Mouse (Mus musculus) heart, adult 10 weeks (tissue): ENCODE measurements around the gene Olfr506. TPM values are rescaled to one million over a fixed set of nuclear protein-coding genes. Genes with fewer than 3 reads are reported as not detected.

Experiments used
- polyA plus RNA-seq: library from polyadenylated mRNA; stranded (reverse); fragments of 350-450 nt; fragmentation: Illumina TruSeq; extraction: RNeasy Lipid Tissue Mini Kit (QIAGEN cat#74804); gene quantifications from one replicate; pipeline ENCODE4 v1.2.3, GENCODE M21; 2014; ENCODE audit warnings: low read depth, low replicate concordance

Gene Olfr506
- polyA plus RNA-seq, result not detected

GRCm38 (mm10) chr7:108610487-108610886 is at the start of gene Olfr506:
TSS of gene Olfr506 (plus strand) at chr7:108610787.

GRCm38 (mm10) chr7:108565693-108566092 is 44.9 kb upstream of the Olfr506 start, which contains the start of gene Olfr504:
TSS of gene Olfr504 (minus strand) at chr7:108565793.

GRCm38 (mm10) chr7:108621514-108621913 is 10.9 kb downstream of the Olfr506 start, which contains the start of gene Olfr507:
TSS of gene Olfr507 (plus strand) at chr7:108621814.

GRCm38 (mm10) chr7:108629694-108630093 is 19.1 kb downstream of the Olfr506 start, which contains the start of gene Olfr508:
TSS of gene Olfr508 (plus strand) at chr7:108629994.

GRCm38 (mm10) chr7:108651806-108652205 is 41.2 kb downstream of the Olfr506 start, which contains the start of gene Olfr509:
TSS of gene Olfr509 (minus strand) at chr7:108651906.

Other genes with a start within 250 kb of the Olfr506 start
- not detected for gene Olfr494, start 245.5 kb upstream of the Olfr506 start, polyA plus RNA-seq
- not detected for gene Olfr495, start 217.6 kb upstream of the Olfr506 start, polyA plus RNA-seq
- not detected for gene Olfr497, start 190.4 kb upstream of the Olfr506 start, polyA plus RNA-seq
- gene Olfr498, start 145.5 kb upstream of the Olfr506 start, polyA plus RNA-seq, result not detected
- not detected for gene Olfr502, start 85.7 kb upstream of the Olfr506 start, polyA plus RNA-seq
- not detected for gene Olfr503, start 66.3 kb upstream of the Olfr506 start, polyA plus RNA-seq
- not detected for gene Olfr504, start 45.0 kb upstream of the Olfr506 start, polyA plus RNA-seq
- not detected for gene Olfr507, start 11.0 kb downstream of the Olfr506 start, polyA plus RNA-seq
- not detected for gene Olfr508, start 19.2 kb downstream of the Olfr506 start, polyA plus RNA-seq
- gene Olfr509, start 41.1 kb downstream of the Olfr506 start, polyA plus RNA-seq, result not detected
- gene Olfr510, start 55.6 kb downstream of the Olfr506 start, polyA plus RNA-seq, result not detected
- gene Olfr512, start 102.5 kb downstream of the Olfr506 start, polyA plus RNA-seq, result not detected
- not detected for gene Olfr513, start 140.2 kb downstream of the Olfr506 start, polyA plus RNA-seq
- gene Olfr514, start 215.2 kb downstream of the Olfr506 start, polyA plus RNA-seq, result not detected
- not detected for gene Olfr516, start 239.7 kb downstream of the Olfr506 start, polyA plus RNA-seq